Mouse (Mus musculus): Measurements from ENCODE around the gene Slc35a1. TPM values are rescaled to one million over a fixed set of nuclear protein-coding genes. Genes with fewer than 3 reads are reported as not detected.

The Slc35a1 gene
- polyA plus RNA-seq, 1 experiment from 2014 or later: 54.6 TPM

GRCm38 (mm10) chr4:34613571-34614145 is 73.6 kb downstream of the Slc35a1 start:
- H3K9ac ChIP-seq (replicated peaks): peak overlapping the region; percentile 83
- WGBS: 78% methylated on average over 6 of the region's 6 CpGs
- H3K9me3 ChIP-seq: no peaks in the 10 kb centered on the region
- H3K4me2 ChIP-seq (replicated peaks): peak overlapping the region; percentile 82
- H3K4me3 ChIP-seq (replicated peaks): peak overlapping the region; percentile 67
- H3K36me3 ChIP-seq: peaks cover 11% of the 10 kb centered on the region
- peaks cover 28% of the 10 kb centered on the region for H3K4me1 ChIP-seq (replicated peaks)
- no peak for ATAC-seq
- no peak overlapping the region for H3K27ac ChIP-seq
- H3K27me3 ChIP-seq: no peaks in the 10 kb centered on the region

Other genes starting within 250 kb of the Slc35a1 start
- gene Akirin2, start 136.5 kb downstream of the Slc35a1 start, polyA plus RNA-seq (2015; fragmentation: Nextera tagmentation; extraction: Ambion mirVana): 81.4 and 101 TPM in 2 replicates
- gene Orc3, start 72.5 kb downstream of the Slc35a1 start, polyA plus RNA-seq (2015; fragmentation: Nextera tagmentation; extraction: Ambion mirVana): 96.8 and 104 TPM in 2 replicates
- 66.3 and 69.5 TPM in 2 replicates for gene Rars2, start 72.5 kb downstream of the Slc35a1 start, polyA plus RNA-seq (2015; fragmentation: Nextera tagmentation; extraction: Ambion mirVana)
- gene Cfap206, start 42.8 kb upstream of the Slc35a1 start, polyA plus RNA-seq (2015; fragmentation: Nextera tagmentation; extraction: Ambion mirVana): 1.3 and 1.4 TPM in 2 replicates
- not detected in 2 replicates for gene Gm136, start 68.8 kb upstream of the Slc35a1 start, polyA plus RNA-seq (2015; fragmentation: Nextera tagmentation; extraction: Ambion mirVana)
- 46.6 and 53.3 TPM in 2 replicates for gene Smim8, start 91.0 kb upstream of the Slc35a1 start, polyA plus RNA-seq (2015; fragmentation: Nextera tagmentation; extraction: Ambion mirVana)
- gene Zfp292, start 195.5 kb upstream of the Slc35a1 start, polyA plus RNA-seq (2015; fragmentation: Nextera tagmentation; extraction: Ambion mirVana): 40.3 and 42.5 TPM in 2 replicates
- gene Cga, start 206.3 kb upstream of the Slc35a1 start, polyA plus RNA-seq (2015; fragmentation: Nextera tagmentation; extraction: Ambion mirVana): not detected in 2 replicates

Measured in midbrain, embryonic 13.5 days (tissue).